Mouse (Mus musculus): ENCODE results near the gene Srl.

DNA sequence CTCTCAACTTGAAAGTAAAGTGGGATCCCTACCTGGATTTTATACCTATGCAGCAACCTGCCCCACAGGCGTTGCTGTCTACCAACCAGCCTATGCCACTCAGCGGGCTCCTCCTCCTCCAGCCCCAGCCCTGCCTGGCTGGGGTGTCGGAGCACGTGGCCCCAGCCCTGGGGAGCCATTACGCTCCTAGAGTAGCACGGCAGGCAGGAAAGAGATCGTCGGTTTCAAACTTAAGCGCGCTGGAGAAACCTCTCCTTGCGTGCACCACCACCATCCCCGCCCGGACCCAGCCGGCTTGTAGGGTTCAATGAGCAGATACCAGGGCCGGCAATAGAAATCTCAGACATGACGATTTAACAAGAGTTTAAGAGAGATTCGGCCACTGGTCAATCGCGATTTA, 16.3 kb upstream of the Srl start:
- no peak for TF ChIP-seq CTCF (IDR thresholded peaks at IDR 0.05; ENCODE audit: borderline replicate concordance, insufficient read depth, low read depth, low read length)
- no peak for TF ChIP-seq POLR2A (IDR thresholded peaks at IDR 0.05; ENCODE audit: borderline replicate concordance, insufficient read depth, low read length)

All from cerebellum, adult 2 months (tissue).